Mouse (Mus musculus): ENCODE data around the gene Rras. TPM values are rescaled to one million over a fixed set of nuclear protein-coding genes. Genes with fewer than 3 reads are reported as not detected.
A peak's percentile ranks its signal among the peaks of the same experiment; 100 is the strongest.
"Not testable (repeated sequence)": the region's sequence is repeated elsewhere in the genome, so short reads cannot be mapped to it uniquely, and the experiment has no call there.

Rras gene
- polyA plus RNA-seq, 1 experiment from 2014 or later: 10.1 TPM

- no peak overlapping the region for H3K4me2 ChIP-seq (ENCODE audit: low read length)
- H3K4me1 ChIP-seq (replicated peaks; ENCODE audit: control insufficient read depth, insufficient read depth, low read length): peaks cover 27% of the 10 kb centered on the region
- H3K36me3 ChIP-seq (ENCODE audit: control insufficient read depth, insufficient read depth): no peaks in the 10 kb centered on the region
- 0 out of 2 replicates have a peak, but pooled peaks cover 6% of the 10 kb centered on the region for H3K27me3 ChIP-seq (replicated peaks; ENCODE audit: control insufficient read depth, insufficient read depth, low read length)
- no peaks in the 10 kb centered on the region for H3K9me3 ChIP-seq (ENCODE audit: control insufficient read depth, low read length)
- no peak overlapping the region for H3K4me3 ChIP-seq (replicated peaks; ENCODE audit: low read length)
- H3K9ac ChIP-seq (replicated peaks; ENCODE audit: low read depth, low read length): no peak overlapping the region
- H3K27ac ChIP-seq (ENCODE audit: low read length): no peak overlapping the region
- no peak for ATAC-seq
- WGBS: 47% methylated on average over 8 of the region's 8 CpGs
These were observed 1.3 kb downstream of the Rras start for GRCm38 (mm10) chr7:45019031-45019571.

- WGBS: 77% methylated on average over 9 of the region's 9 CpGs
- H3K9ac ChIP-seq (replicated peaks; ENCODE audit: low read depth, low read length): no peak overlapping the region
- H3K4me3 ChIP-seq (replicated peaks; ENCODE audit: low read length): no peak overlapping the region
- H3K27me3 ChIP-seq (replicated peaks; ENCODE audit: control insufficient read depth, insufficient read depth, low read length): 0 out of 2 replicates have a peak, but pooled peaks cover 6% of the 10 kb centered on the region
- H3K27ac ChIP-seq (ENCODE audit: low read length): no peak overlapping the region
- H3K4me1 ChIP-seq (replicated peaks; ENCODE audit: control insufficient read depth, insufficient read depth, low read length): peaks cover 16% of the 10 kb centered on the region
- H3K36me3 ChIP-seq (ENCODE audit: control insufficient read depth, insufficient read depth): no peaks in the 10 kb centered on the region
- H3K4me2 ChIP-seq (ENCODE audit: low read length): no peak overlapping the region
- no peak for ATAC-seq
- H3K9me3 ChIP-seq (ENCODE audit: control insufficient read depth, low read length): no peaks in the 10 kb centered on the region
These were observed 2.5 kb downstream of the Rras start for GRCm38 (mm10) chr7:45020225-45020624.

GRCm38 (mm10) chr7:45023711-45024110, 6.0 kb downstream of the Rras start:
- WGBS: 79% methylated on average over 5 of the region's 5 CpGs
- H3K36me3 ChIP-seq (ENCODE audit: control insufficient read depth, insufficient read depth); H3K9me3 ChIP-seq (ENCODE audit: control insufficient read depth, low read length); H3K27me3 ChIP-seq (replicated peaks; ENCODE audit: control insufficient read depth, insufficient read depth, low read length); H3K4me2 ChIP-seq (ENCODE audit: low read length); H3K4me3 ChIP-seq (replicated peaks; ENCODE audit: low read length); H3K9ac ChIP-seq (replicated peaks; ENCODE audit: low read depth, low read length); ATAC-seq; H3K4me1 ChIP-seq (replicated peaks; ENCODE audit: control insufficient read depth, insufficient read depth, low read length); H3K27ac ChIP-seq (ENCODE audit: low read length): not testable (repeated sequence)

GRCm38 (mm10) chr7:45024281-45025248, 6.8 kb downstream of the Rras start:
- Histone ChIP-seq H3K9ac (replicated peaks; ENCODE audit: low read depth, low read length) (no peak overlapping the region), H3K4me3 (replicated peaks; ENCODE audit: low read length) (no peak overlapping the region), H3K4me1 (replicated peaks; ENCODE audit: control insufficient read depth, insufficient read depth, low read length) (no peaks in the 10 kb centered on the region), H3K9me3 (ENCODE audit: control insufficient read depth, low read length) (no peaks in the 10 kb centered on the region), H3K36me3 (ENCODE audit: control insufficient read depth, insufficient read depth) (peaks cover 8% of the 10 kb centered on the region), H3K27me3 (replicated peaks; ENCODE audit: control insufficient read depth, insufficient read depth, low read length) (no peaks in the 10 kb centered on the region), H3K27ac (ENCODE audit: low read length) (peak overlapping the region; percentile 4; the same call in 1 of the 2 replicates), H3K4me2 (ENCODE audit: low read length) (no peak overlapping the region)
- 87% methylated on average over 15 of the region's 15 CpGs for WGBS
- no peak for ATAC-seq

GRCm38 (mm10) chr7:45025601-45026220, 8.0 kb downstream of the Rras start:
- no peak overlapping the region for H3K4me3 ChIP-seq (replicated peaks; ENCODE audit: low read length)
- no peaks in the 10 kb centered on the region for H3K9me3 ChIP-seq (ENCODE audit: control insufficient read depth, low read length)
- H3K4me2 ChIP-seq (ENCODE audit: low read length): no peak overlapping the region
- WGBS: 78% methylated on average over 8 of the region's 8 CpGs
- ATAC-seq: no peak
- H3K27ac ChIP-seq (ENCODE audit: low read length): no peak overlapping the region; the same call in 1 of the 2 replicates
- H3K4me1 ChIP-seq (replicated peaks; ENCODE audit: control insufficient read depth, insufficient read depth, low read length): no peaks in the 10 kb centered on the region
- no peak overlapping the region for H3K9ac ChIP-seq (replicated peaks; ENCODE audit: low read depth, low read length)
- no peaks in the 10 kb centered on the region for H3K27me3 ChIP-seq (replicated peaks; ENCODE audit: control insufficient read depth, insufficient read depth, low read length)
- H3K36me3 ChIP-seq (ENCODE audit: control insufficient read depth, insufficient read depth): peaks cover 15% of the 10 kb centered on the region

- Histone ChIP-seq H3K4me2 (ENCODE audit: low read length) (no peak overlapping the region), H3K36me3 (ENCODE audit: control insufficient read depth, insufficient read depth) (peaks cover 20% of the 10 kb centered on the region), H3K9ac (replicated peaks; ENCODE audit: low read depth, low read length) (no peak overlapping the region), H3K9me3 (ENCODE audit: control insufficient read depth, low read length) (no peaks in the 10 kb centered on the region), H3K4me3 (replicated peaks; ENCODE audit: low read length) (no peak overlapping the region), H3K27ac (ENCODE audit: low read length) (no peak overlapping the region), H3K4me1 (replicated peaks; ENCODE audit: control insufficient read depth, insufficient read depth, low read length) (no peaks in the 10 kb centered on the region), H3K27me3 (replicated peaks; ENCODE audit: control insufficient read depth, insufficient read depth, low read length) (no peaks in the 10 kb centered on the region)
- WGBS: 56% methylated on average over 2 of the region's 2 CpGs
- ATAC-seq: 0 out of 2 replicates have a peak, but pooled peaks have one; percentile 18
These were observed 8.5 kb downstream of the Rras start for GRCm38 (mm10) chr7:45026256-45026655.

GRCm38 (mm10) chr7:45027761-45028160, 10.0 kb downstream of the Rras start:
- no peak overlapping the region for H3K4me3 ChIP-seq (replicated peaks; ENCODE audit: low read length)
- no peak overlapping the region for H3K4me2 ChIP-seq (ENCODE audit: low read length)
- H3K36me3 ChIP-seq (ENCODE audit: control insufficient read depth, insufficient read depth): peaks cover 24% of the 10 kb centered on the region
- no peak overlapping the region for H3K9ac ChIP-seq (replicated peaks; ENCODE audit: low read depth, low read length)
- no peaks in the 10 kb centered on the region for H3K27me3 ChIP-seq (replicated peaks; ENCODE audit: control insufficient read depth, insufficient read depth, low read length)
- 94% methylated on average over 9 of the region's 9 CpGs for WGBS
- H3K27ac ChIP-seq (ENCODE audit: low read length): no peak overlapping the region
- no peaks in the 10 kb centered on the region for H3K4me1 ChIP-seq (replicated peaks; ENCODE audit: control insufficient read depth, insufficient read depth, low read length)
- no peaks in the 10 kb centered on the region for H3K9me3 ChIP-seq (ENCODE audit: control insufficient read depth, low read length)
- no peak for ATAC-seq

GRCm38 (mm10) chr7:45028351-45028750, 10.6 kb downstream of the Rras start:
- Histone ChIP-seq H3K9me3 (ENCODE audit: control insufficient read depth, low read length) (no peaks in the 10 kb centered on the region), H3K9ac (replicated peaks; ENCODE audit: low read depth, low read length) (no peak overlapping the region), H3K4me3 (replicated peaks; ENCODE audit: low read length) (no peak overlapping the region), H3K4me2 (ENCODE audit: low read length) (no peak overlapping the region), H3K27ac (ENCODE audit: low read length) (no peak overlapping the region), H3K36me3 (ENCODE audit: control insufficient read depth, insufficient read depth) (peaks cover 28% of the 10 kb centered on the region), H3K4me1 (replicated peaks; ENCODE audit: control insufficient read depth, insufficient read depth, low read length) (no peaks in the 10 kb centered on the region), H3K27me3 (replicated peaks; ENCODE audit: control insufficient read depth, insufficient read depth, low read length) (no peaks in the 10 kb centered on the region)
- WGBS: 90% methylated on average over 11 of the region's 11 CpGs
- no peak for ATAC-seq

GRCm38 (mm10) chr7:45029995-45030394, 12.2 kb downstream of the Rras start:
- H3K27me3 ChIP-seq (replicated peaks; ENCODE audit: control insufficient read depth, insufficient read depth, low read length): no peaks in the 10 kb centered on the region
- ATAC-seq: no peak

More at GRCm38 (mm10) chr7:45029995-45030394, 12.2 kb downstream of the Rras start:
- Histone ChIP-seq H3K9ac (replicated peaks; ENCODE audit: low read depth, low read length) (no peak overlapping the region), H3K4me2 (ENCODE audit: low read length) (no peak overlapping the region), H3K4me1 (replicated peaks; ENCODE audit: control insufficient read depth, insufficient read depth, low read length) (no peaks in the 10 kb centered on the region), H3K27ac (ENCODE audit: low read length) (no peak overlapping the region), H3K36me3 (ENCODE audit: control insufficient read depth, insufficient read depth) (peaks cover 45% of the 10 kb centered on the region), H3K4me3 (replicated peaks; ENCODE audit: low read length) (no peak overlapping the region), H3K9me3 (ENCODE audit: control insufficient read depth, low read length) (no peaks in the 10 kb centered on the region)
- WGBS: 93% methylated on average over 6 of the region's 6 CpGs
